Mouse (Mus musculus): ENCODE measurements at regions not wholly inside any gene's neighbourhood (a gene's known extent, or its start where the extent isn't known, plus 50 kb on each side); places are given as distances from the start of the nearest gene placed in this dataset.

- H3K4me2 ChIP-seq (replicated peaks; ENCODE audit: low read depth, low read length): no peak overlapping the region
- 86% methylated on average over 5 of the region's 5 CpGs for WGBS
- no peak overlapping the region for H3K4me3 ChIP-seq (ENCODE audit: low read depth, low read length)
- H3K9ac ChIP-seq (ENCODE audit: low read depth, low read length): no peak overlapping the region
- no peaks in the 10 kb centered on the region for H3K36me3 ChIP-seq (ENCODE audit: control insufficient read depth, insufficient read depth, low read length)
- H3K27me3 ChIP-seq (ENCODE audit: control insufficient read depth, insufficient read depth, low read length): no peaks in the 10 kb centered on the region
- no peaks in the 10 kb centered on the region for H3K9me3 ChIP-seq (ENCODE audit: control insufficient read depth, low read length)
- ATAC-seq (ENCODE audit: low FRiP score) (no peak), DNase-seq (ENCODE audit: low spot score) (no peak)
- H3K27ac ChIP-seq (ENCODE audit: low read depth, low read length): no peak overlapping the region
- H3K4me1 ChIP-seq (replicated peaks; ENCODE audit: control insufficient read depth, insufficient read depth, low read length): no peaks in the 10 kb centered on the region
Measured at GRCm38 (mm10) chr9:111800869-111801268, 110.7 kb upstream of the Stac start.

GRCm38 (mm10) chr9:111778981-111779380 is 88.8 kb upstream of the Stac start:
- H3K9me3 ChIP-seq (ENCODE audit: control insufficient read depth, low read length): no peaks in the 10 kb centered on the region
- no peak for DNase-seq (ENCODE audit: low spot score)
- ATAC-seq (ENCODE audit: low FRiP score): no peak
- H3K27ac ChIP-seq (ENCODE audit: low read depth, low read length): no peak overlapping the region
- no peaks in the 10 kb centered on the region for H3K27me3 ChIP-seq (ENCODE audit: control insufficient read depth, insufficient read depth, low read length)
- WGBS: 93% methylated on average over 3 of the region's 3 CpGs
- H3K4me1 ChIP-seq (replicated peaks; ENCODE audit: control insufficient read depth, insufficient read depth, low read length): no peaks in the 10 kb centered on the region
- H3K9ac ChIP-seq (ENCODE audit: low read depth, low read length): no peak overlapping the region
- H3K4me2 ChIP-seq (replicated peaks; ENCODE audit: low read depth, low read length): no peak overlapping the region
- no peak overlapping the region for H3K4me3 ChIP-seq (ENCODE audit: low read depth, low read length)
- no peaks in the 10 kb centered on the region for H3K36me3 ChIP-seq (ENCODE audit: control insufficient read depth, insufficient read depth, low read length)

- H3K9ac ChIP-seq (ENCODE audit: low read depth, low read length): no peak overlapping the region
- no peak overlapping the region for H3K27ac ChIP-seq (ENCODE audit: low read depth, low read length)
- 90% methylated on average over 13 of the region's 13 CpGs for WGBS
- no peaks in the 10 kb centered on the region for H3K27me3 ChIP-seq (ENCODE audit: control insufficient read depth, insufficient read depth, low read length)
- H3K4me1 ChIP-seq (replicated peaks; ENCODE audit: control insufficient read depth, insufficient read depth, low read length): no peaks in the 10 kb centered on the region
- H3K4me2 ChIP-seq (replicated peaks; ENCODE audit: low read depth, low read length): no peak overlapping the region
- H3K4me3 ChIP-seq (ENCODE audit: low read depth, low read length): no peak overlapping the region
- no peaks in the 10 kb centered on the region for H3K36me3 ChIP-seq (ENCODE audit: control insufficient read depth, insufficient read depth, low read length)
- DNase-seq (ENCODE audit: low spot score) (no peak), ATAC-seq (ENCODE audit: low FRiP score) (no peak)
- no peaks in the 10 kb centered on the region for H3K9me3 ChIP-seq (ENCODE audit: control insufficient read depth, low read length)
Measured at GRCm38 (mm10) chr9:111777433-111778135, 87.4 kb upstream of the Stac start.

GRCm38 (mm10) chr9:111774229-111774628 is 84.1 kb upstream of the Stac start:
- WGBS: 86% methylated on average over 4 of the region's 4 CpGs

GRCm38 (mm10) chr9:111762653-111763468 is 72.7 kb upstream of the Stac start:
- Histone ChIP-seq H3K4me1 (replicated peaks; ENCODE audit: control insufficient read depth, insufficient read depth, low read length) (no peaks in the 10 kb centered on the region), H3K9me3 (ENCODE audit: control insufficient read depth, low read length) (no peaks in the 10 kb centered on the region), H3K27ac (ENCODE audit: low read depth, low read length) (no peak overlapping the region), H3K4me3 (ENCODE audit: low read depth, low read length) (no peak overlapping the region), H3K27me3 (ENCODE audit: control insufficient read depth, insufficient read depth, low read length) (no peaks in the 10 kb centered on the region), H3K36me3 (ENCODE audit: control insufficient read depth, insufficient read depth, low read length) (no peaks in the 10 kb centered on the region), H3K9ac (ENCODE audit: low read depth, low read length) (no peak overlapping the region), H3K4me2 (replicated peaks; ENCODE audit: low read depth, low read length) (no peak overlapping the region)
- 85% methylated on average over 11 of the region's 11 CpGs for WGBS
- ATAC-seq (ENCODE audit: low FRiP score): no peak
- no peak for DNase-seq (ENCODE audit: low spot score)

More at GRCm38 (mm10) chr9:111774229-111774628, 84.1 kb upstream of the Stac start:
- ATAC-seq (ENCODE audit: low FRiP score) (no peak), DNase-seq (ENCODE audit: low spot score) (no peak)
- Histone ChIP-seq H3K4me1 (replicated peaks; ENCODE audit: control insufficient read depth, insufficient read depth, low read length) (no peaks in the 10 kb centered on the region), H3K36me3 (ENCODE audit: control insufficient read depth, insufficient read depth, low read length) (no peaks in the 10 kb centered on the region), H3K4me3 (ENCODE audit: low read depth, low read length) (no peak overlapping the region), H3K9me3 (ENCODE audit: control insufficient read depth, low read length) (no peaks in the 10 kb centered on the region), H3K9ac (ENCODE audit: low read depth, low read length) (no peak overlapping the region), H3K27me3 (ENCODE audit: control insufficient read depth, insufficient read depth, low read length) (no peaks in the 10 kb centered on the region), H3K27ac (ENCODE audit: low read depth, low read length) (no peak overlapping the region), H3K4me2 (replicated peaks; ENCODE audit: low read depth, low read length) (no peak overlapping the region)

- Histone ChIP-seq H3K9me3 (ENCODE audit: control insufficient read depth, low read length) (no peaks in the 10 kb centered on the region), H3K4me3 (ENCODE audit: low read depth, low read length) (no peak overlapping the region), H3K4me2 (replicated peaks; ENCODE audit: low read depth, low read length) (no peak overlapping the region), H3K9ac (ENCODE audit: low read depth, low read length) (no peak overlapping the region), H3K27ac (ENCODE audit: low read depth, low read length) (no peak overlapping the region), H3K4me1 (replicated peaks; ENCODE audit: control insufficient read depth, insufficient read depth, low read length) (no peaks in the 10 kb centered on the region), H3K36me3 (ENCODE audit: control insufficient read depth, insufficient read depth, low read length) (no peaks in the 10 kb centered on the region), H3K27me3 (ENCODE audit: control insufficient read depth, insufficient read depth, low read length) (no peaks in the 10 kb centered on the region)
- DNase-seq (ENCODE audit: low spot score) (no peak), ATAC-seq (ENCODE audit: low FRiP score) (no peak)
- WGBS: 88% methylated on average over 10 of the region's 10 CpGs
Measured at GRCm38 (mm10) chr9:111755235-111755634, 65.1 kb upstream of the Stac start.

- no peak overlapping the region for H3K4me2 ChIP-seq (replicated peaks; ENCODE audit: low read depth, low read length)
- H3K4me3 ChIP-seq (ENCODE audit: low read depth, low read length): no peak overlapping the region
- no peaks in the 10 kb centered on the region for H3K27me3 ChIP-seq (ENCODE audit: control insufficient read depth, insufficient read depth, low read length)
- DNase-seq (ENCODE audit: low spot score): no peak
- 80% methylated on average over 6 of the region's 6 CpGs for WGBS
- H3K36me3 ChIP-seq (ENCODE audit: control insufficient read depth, insufficient read depth, low read length): no peaks in the 10 kb centered on the region
- no peaks in the 10 kb centered on the region for H3K9me3 ChIP-seq (ENCODE audit: control insufficient read depth, low read length)
- no peaks in the 10 kb centered on the region for H3K4me1 ChIP-seq (replicated peaks; ENCODE audit: control insufficient read depth, insufficient read depth, low read length)
- ATAC-seq (ENCODE audit: low FRiP score): no peak
- no peak overlapping the region for H3K9ac ChIP-seq (ENCODE audit: low read depth, low read length)
- H3K27ac ChIP-seq (ENCODE audit: low read depth, low read length): no peak overlapping the region
Measured at GRCm38 (mm10) chr9:111746151-111746550, 56.0 kb upstream of the Stac start.

- H3K27me3 ChIP-seq (ENCODE audit: control insufficient read depth, insufficient read depth, low read length): no peaks in the 10 kb centered on the region
- 64% methylated on average over 3 of the region's 3 CpGs for WGBS
Measured at GRCm38 (mm10) chr9:111745206-111745605, 55.1 kb upstream of the Stac start.

More at GRCm38 (mm10) chr9:111745206-111745605, 55.1 kb upstream of the Stac start:
- H3K36me3 ChIP-seq (ENCODE audit: control insufficient read depth, insufficient read depth, low read length): no peaks in the 10 kb centered on the region
- H3K9me3 ChIP-seq (ENCODE audit: control insufficient read depth, low read length): no peaks in the 10 kb centered on the region
- no peaks in the 10 kb centered on the region for H3K4me1 ChIP-seq (replicated peaks; ENCODE audit: control insufficient read depth, insufficient read depth, low read length)
- DNase-seq (ENCODE audit: low spot score) (no peak), ATAC-seq (ENCODE audit: low FRiP score) (no peak)
- H3K9ac ChIP-seq (ENCODE audit: low read depth, low read length): no peak overlapping the region
- no peak overlapping the region for H3K27ac ChIP-seq (ENCODE audit: low read depth, low read length)
- no peak overlapping the region for H3K4me2 ChIP-seq (replicated peaks; ENCODE audit: low read depth, low read length)
- no peak overlapping the region for H3K4me3 ChIP-seq (ENCODE audit: low read depth, low read length)

All from hindbrain, embryonic 11.5 days (tissue).